In genomic region chr15:3979061-3979848, GRCm38 (mm10) we compare ENCODE assay signal across 8 mouse cellular contexts. TPM values are rescaled to one million over a fixed set of nuclear protein-coding genes. Genes with fewer than 3 reads are reported as not detected.
DNase-seq lines count a peak whose midpoint lies in the region; ATAC-seq lines count a peak whose summit lies in the region.

TSS of gene Fbxo4 (minus strand) at chr15:3979573.

- peak within 1 kb of the TSS; percentile 97 for H3K27ac ChIP-seq in intestine, embryonic 15.5 days

- H3K9me3 ChIP-seq in intestine, embryonic 15.5 days, result no peaks in the 10 kb centered on the region

- intact Hi-C loops in left cerebral cortex, postnatal 14 days (cut with DNase I), result no loop called here

- peak within 1 kb of the TSS; percentile 67 for H3K4me3 ChIP-seq in intestine, embryonic 15.5 days (replicated peaks)

- ATAC-seq in intestine, embryonic 15.5 days, result peak; percentile 97
- peak; percentile 97 for ATAC-seq in megakaryocyte-erythroid progenitor cell, adult 5-6 weeks (replicated peaks; ENCODE audit: low FRiP score, low TSS enrichment, poor library complexity, severe bottlenecking)

- H3K4me1 ChIP-seq in intestine, embryonic 15.5 days (replicated peaks), result no peaks in the 10 kb centered on the region

- DNase-seq in adrenal gland, adult 8-10 months, result peak; percentile 91
- peak; percentile 80 for DNase-seq in embryo, embryonic 9.5 days (ENCODE audit: extremely low spot score)
- DNase-seq in gastrocnemius, postnatal 4 days (ENCODE audit: low spot score in 2 of 2), result peak; percentile 71 to 85
- DNase-seq in left cerebral cortex, postnatal 14 days (ENCODE audit: low spot score in 2 of 2), result peak; percentile 67 to 74
- DNase-seq in right cerebral cortex, postnatal 25 days, result peak; percentile 84
- peak; percentile 81 to 88 for DNase-seq in urinary bladder, postnatal 36 days (ENCODE audit: low spot score in 2 of 2)

- 0 out of 2 replicates have a peak, but pooled peaks cover 4% of the 10 kb centered on the region for H3K36me3 ChIP-seq in intestine, embryonic 15.5 days

- H3K4me2 ChIP-seq in intestine, embryonic 15.5 days (replicated peaks), result peak within 1 kb of the TSS; percentile 78

- H3K27me3 ChIP-seq in intestine, embryonic 15.5 days (replicated peaks), result no peaks in the 10 kb centered on the region

- H3K9ac ChIP-seq in intestine, embryonic 15.5 days, result peak within 1 kb of the TSS; percentile 91

- WGBS in intestine, embryonic 15.5 days, result 1% methylated on average over 61 of the region's 61 CpGs

RNA-seq across cellular contexts. Expression of gene Fbxo4, which starts in this region (rescaled TPM):
- 10 to 100 TPM; 21.0 to 24.8 (median 23.3) TPM for total RNA-seq in adrenal gland, adult 8-10 months (2022)
- 1 to 10 TPM; 7.6 to 9.2 TPM for total RNA-seq in gastrocnemius, postnatal 4 days (2021)
- 12.3 and 13.0 TPM in 2 replicates for polyA plus RNA-seq in intestine, embryonic 15.5 days (2015; fragmentation: Nextera tagmentation; extraction: Ambion mirVana)
- total RNA-seq in left cerebral cortex, postnatal 14 days (2021), result 10 to 100 TPM in 1 of 2 experiments, 1 to 10 TPM in 1; 6.0 to 10.0 TPM
- 2.3 and 7.4 TPM in 2 replicates for total RNA-seq in megakaryocyte-erythroid progenitor cell, adult 5-6 weeks (2014; fragmentation: Nextera tagmentation)
- total RNA-seq in megakaryocyte-erythroid progenitor cell, adult 5-6 weeks (2017), result 10.7 and 13.3 TPM in 2 replicates

Comparison
In these comparisons a context has a peak if more than half of its experiments do, and no peak if none do; other contexts are left out.
1. Peak in every context shown above with its lines: DNase-seq, ATAC-seq, H3K4me3 ChIP-seq and H3K27ac ChIP-seq.